ENCODE assay signal across 23 mouse cellular contexts in genomic region chrX:11255564-11256360, GRCm38 (mm10). TPM values are rescaled to one million over a fixed set of nuclear protein-coding genes. Genes with fewer than 3 reads are reported as not detected.
DNase-seq lines count a peak whose midpoint lies in the region; ATAC-seq lines count a peak whose summit lies in the region.
"Had no signal": no experiment of that assay in that cellular context is flagged by ENCODE, and none has a peak within 500 bp of the region (broad histone marks: within the 10 kb centered on the region; RNA-seq: fewer than 3 reads in every experiment).

No protein-coding gene starts in this region.

- peak; percentile 25 for DNase-seq in CD4-positive, CD25-positive, alpha-beta regulatory T cell, adult 2 months (ENCODE audit: low read depth, low spot score)
- peak; percentile 9 for DNase-seq in kidney, postnatal 10 days
- DNase-seq in kidney, adult 18-20 months, result no peak
- peak; percentile 39 for DNase-seq in embryo, embryonic 11 days
- no peak for DNase-seq in urinary bladder, postnatal 10 days (ENCODE audit: low spot score)
- DNase-seq: adrenal gland, postnatal 14 days; cerebellum, adult 9-10 months; layer of hippocampus, postnatal 36 days; left cerebral cortex, postnatal 4 days; lung, adult 18-20 months; right cerebral cortex, adult 18-20 months; spleen, adult 18-20 months; thymus, postnatal 36 days had no signal

- H3K4me2 ChIP-seq in intestine, embryonic 16.5 days (ENCODE audit: low read depth, low read length), result no peak overlapping the region
- H3K4me2 ChIP-seq: forebrain, embryonic 12.5 days; hindbrain, embryonic 12.5 days had no signal

- no peaks in the 10 kb centered on the region for H3K9me3 ChIP-seq in intestine, embryonic 16.5 days (ENCODE audit: control insufficient read depth, low read length)
- H3K9me3 ChIP-seq: forebrain, embryonic 12.5 days; hindbrain, embryonic 12.5 days; midbrain, embryonic 10.5 days had no signal

- H3K36me3 ChIP-seq in intestine, embryonic 16.5 days (ENCODE audit: control insufficient read depth, insufficient read depth, low read length), result no peaks in the 10 kb centered on the region
- H3K36me3 ChIP-seq: forebrain, embryonic 12.5 days; hindbrain, embryonic 12.5 days; midbrain, embryonic 10.5 days had no signal

- no peak for ATAC-seq in CD4-positive, CD25-positive, alpha-beta regulatory T cell, adult 4 months
- no peak for ATAC-seq in intestine, embryonic 16.5 days
- no peak for ATAC-seq in megakaryocyte-erythroid progenitor cell, adult 5-6 weeks (replicated peaks; ENCODE audit: low FRiP score, low TSS enrichment, poor library complexity, severe bottlenecking)

- no peaks in the 10 kb centered on the region; the same call in 1 of the 2 replicates for H3K27me3 ChIP-seq in intestine, embryonic 16.5 days (replicated peaks; ENCODE audit: control insufficient read depth, insufficient read depth, low read length)

- WGBS in intestine, embryonic 16.5 days, result 40% methylated on average over 8 of the region's 8 CpGs

- peaks cover 11% of the 10 kb centered on the region for H3K4me1 ChIP-seq in intestine, embryonic 16.5 days (ENCODE audit: control insufficient read depth, insufficient read depth, low read length)

- H3K4me3 ChIP-seq in intestine, embryonic 16.5 days (ENCODE audit: low read length), result no peak overlapping the region
- H3K4me3 ChIP-seq: forebrain, embryonic 12.5 days; hindbrain, embryonic 12.5 days; midbrain, embryonic 10.5 days had no signal

- H3K9ac ChIP-seq in intestine, embryonic 16.5 days (ENCODE audit: low read depth, low read length), result no peak overlapping the region
- H3K9ac ChIP-seq: forebrain, embryonic 12.5 days; hindbrain, embryonic 12.5 days had no signal

- H3K27ac ChIP-seq in intestine, embryonic 16.5 days (ENCODE audit: low read length), result peak overlapping the region; percentile 37; the same call in 1 of the 2 replicates
- H3K27ac ChIP-seq: forebrain, embryonic 12.5 days; hindbrain, embryonic 12.5 days had no signal

RNA-seq across cellular contexts. Expression of gene H2al1a, which starts 43.3 kb away (rescaled TPM):
- polyA plus RNA-seq in CD4-positive, CD25-positive, alpha-beta regulatory T cell, adult 4 months (2017; shearing (Covaris generic)), result not detected
- polyA plus RNA-seq in intestine, embryonic 16.5 days (2015; fragmentation: Nextera tagmentation; extraction: Ambion mirVana), result not detected in 2 replicates
- total RNA-seq in megakaryocyte-erythroid progenitor cell, adult 5-6 weeks (2014; fragmentation: Nextera tagmentation), result not detected in 2 replicates
- not detected in 2 replicates for total RNA-seq in megakaryocyte-erythroid progenitor cell, adult 5-6 weeks (2017)
- total RNA-seq: adrenal gland, postnatal 14 days; granulocyte monocyte progenitor cell, adult 5-6 weeks; layer of hippocampus, postnatal 36 days; left cerebral cortex, postnatal 4 days had no signal
- polyA plus RNA-seq: embryonic facial prominence, embryonic 14.5 days; forebrain, embryonic 12.5 days; heart, embryonic 16.5 days; hindbrain, embryonic 12.5 days; midbrain, embryonic 10.5 days; stomach, embryonic 16.5 days had no signal

RNA-seq across cellular contexts. Expression of gene H2al1b, which starts 46.5 kb away (rescaled TPM):
- polyA plus RNA-seq in CD4-positive, CD25-positive, alpha-beta regulatory T cell, adult 4 months (2017; shearing (Covaris generic)), result not detected
- polyA plus RNA-seq in intestine, embryonic 16.5 days (2015; fragmentation: Nextera tagmentation; extraction: Ambion mirVana), result not detected in 2 replicates
- not detected in 2 replicates for total RNA-seq in megakaryocyte-erythroid progenitor cell, adult 5-6 weeks (2014; fragmentation: Nextera tagmentation)
- total RNA-seq in megakaryocyte-erythroid progenitor cell, adult 5-6 weeks (2017), result not detected in 2 replicates
- total RNA-seq: adrenal gland, postnatal 14 days; granulocyte monocyte progenitor cell, adult 5-6 weeks; layer of hippocampus, postnatal 36 days; left cerebral cortex, postnatal 4 days had no signal
- polyA plus RNA-seq: embryonic facial prominence, embryonic 14.5 days; forebrain, embryonic 12.5 days; heart, embryonic 16.5 days; hindbrain, embryonic 12.5 days; midbrain, embryonic 10.5 days; stomach, embryonic 16.5 days had no signal

RNA-seq across cellular contexts. Expression of gene H2al1c, which starts 49.7 kb away (rescaled TPM):
- polyA plus RNA-seq in CD4-positive, CD25-positive, alpha-beta regulatory T cell, adult 4 months (2017; shearing (Covaris generic)), result not detected
- not detected in 2 replicates for polyA plus RNA-seq in intestine, embryonic 16.5 days (2015; fragmentation: Nextera tagmentation; extraction: Ambion mirVana)
- total RNA-seq in megakaryocyte-erythroid progenitor cell, adult 5-6 weeks (2014; fragmentation: Nextera tagmentation), result not detected in 2 replicates
- total RNA-seq in megakaryocyte-erythroid progenitor cell, adult 5-6 weeks (2017), result not detected in 2 replicates
- total RNA-seq: adrenal gland, postnatal 14 days; granulocyte monocyte progenitor cell, adult 5-6 weeks; layer of hippocampus, postnatal 36 days; left cerebral cortex, postnatal 4 days had no signal
- polyA plus RNA-seq: embryonic facial prominence, embryonic 14.5 days; forebrain, embryonic 12.5 days; heart, embryonic 16.5 days; hindbrain, embryonic 12.5 days; midbrain, embryonic 10.5 days; stomach, embryonic 16.5 days had no signal

RNA-seq across cellular contexts. Expression of gene H2al1d, which starts 52.9 kb away (rescaled TPM):
- not detected for polyA plus RNA-seq in CD4-positive, CD25-positive, alpha-beta regulatory T cell, adult 4 months (2017; shearing (Covaris generic))
- not detected in 2 replicates for polyA plus RNA-seq in intestine, embryonic 16.5 days (2015; fragmentation: Nextera tagmentation; extraction: Ambion mirVana)
- not detected in 2 replicates for total RNA-seq in megakaryocyte-erythroid progenitor cell, adult 5-6 weeks (2014; fragmentation: Nextera tagmentation)
- not detected in 2 replicates for total RNA-seq in megakaryocyte-erythroid progenitor cell, adult 5-6 weeks (2017)
- total RNA-seq: adrenal gland, postnatal 14 days; granulocyte monocyte progenitor cell, adult 5-6 weeks; layer of hippocampus, postnatal 36 days; left cerebral cortex, postnatal 4 days had no signal
- polyA plus RNA-seq: embryonic facial prominence, embryonic 14.5 days; forebrain, embryonic 12.5 days; heart, embryonic 16.5 days; hindbrain, embryonic 12.5 days; midbrain, embryonic 10.5 days; stomach, embryonic 16.5 days had no signal

RNA-seq across cellular contexts. Expression of gene H2al1e, which starts 56.0 kb away (rescaled TPM):
- not detected for polyA plus RNA-seq in CD4-positive, CD25-positive, alpha-beta regulatory T cell, adult 4 months (2017; shearing (Covaris generic))
- polyA plus RNA-seq in intestine, embryonic 16.5 days (2015; fragmentation: Nextera tagmentation; extraction: Ambion mirVana), result not detected in 2 replicates
- total RNA-seq in megakaryocyte-erythroid progenitor cell, adult 5-6 weeks (2014; fragmentation: Nextera tagmentation), result not detected in 2 replicates
- total RNA-seq in megakaryocyte-erythroid progenitor cell, adult 5-6 weeks (2017), result not detected in 2 replicates
- total RNA-seq: adrenal gland, postnatal 14 days; granulocyte monocyte progenitor cell, adult 5-6 weeks; layer of hippocampus, postnatal 36 days; left cerebral cortex, postnatal 4 days had no signal
- polyA plus RNA-seq: embryonic facial prominence, embryonic 14.5 days; forebrain, embryonic 12.5 days; heart, embryonic 16.5 days; hindbrain, embryonic 12.5 days; midbrain, embryonic 10.5 days; stomach, embryonic 16.5 days had no signal

Comparison
In these comparisons a context has a peak if more than half of its experiments do, and no peak if none do; other contexts are left out.
1. DNase-seq: peak in CD4-positive, CD25-positive, alpha-beta regulatory T cell, adult 2 months (single experiment), kidney, postnatal 10 days (single experiment) and embryo, embryonic 11 days (single experiment); none in kidney, adult 18-20 months (single experiment) and urinary bladder, postnatal 10 days (single experiment).